Mouse (Mus musculus): ENCODE data around the gene Cdk13. TPM values are rescaled to one million over a fixed set of nuclear protein-coding genes. Genes with fewer than 3 reads are reported as not detected.

The Cdk13 gene
- 11.9 and 13.0 TPM in 2 replicates for polyA plus RNA-seq (2016; fragmentation: Nextera tagmentation; extraction: Ambion mirVana)

GRCm38 (mm10) chr13:17804909-17805613 lies at the start of gene Cdk13:
Gene Cdk13, minus strand, starts transcription at chr13:17805097.
- peak within 1 kb of the TSS; percentile 95 for H3K4me3 ChIP-seq
- peaks cover 24% of the 10 kb centered on the region for H3K4me1 ChIP-seq
- peaks cover 6% of the 10 kb centered on the region for H3K36me3 ChIP-seq (replicated peaks)
- under 1% methylated on average over 97 of the region's 110 CpGs for WGBS
- H3K9me3 ChIP-seq: no peaks in the 10 kb centered on the region
- DNase-seq (ENCODE audit: extremely low spot score, low spot score): peak; percentile 98
- peak within 1 kb of the TSS; percentile 92 for H3K27ac ChIP-seq
- no peaks in the 10 kb centered on the region for H3K27me3 ChIP-seq (ENCODE audit: poor library complexity, severe bottlenecking)

GRCm38 (mm10) chr13:17843336-17843735 lies 38.4 kb upstream of the Cdk13 start:
- 85% methylated on average over 2 of the region's 2 CpGs for WGBS
- no peak overlapping the region for H3K27ac ChIP-seq
- DNase-seq (ENCODE audit: extremely low spot score, low spot score): no peak

GRCm38 (mm10) chr13:17842756-17843155 lies 37.9 kb upstream of the Cdk13 start:
- Histone ChIP-seq H3K36me3 (replicated peaks) (no peaks in the 10 kb centered on the region), H3K27ac (no peak overlapping the region), H3K4me3 (no peak overlapping the region), H3K27me3 (ENCODE audit: poor library complexity, severe bottlenecking) (no peaks in the 10 kb centered on the region), H3K9me3 (no peaks in the 10 kb centered on the region), H3K4me1 (peaks cover 16% of the 10 kb centered on the region)
- WGBS: 44% methylated on average over 4 of the region's 4 CpGs
- no peak for DNase-seq (ENCODE audit: extremely low spot score, low spot score)

More at GRCm38 (mm10) chr13:17843336-17843735, 38.4 kb upstream of the Cdk13 start:
- Histone ChIP-seq H3K9me3 (no peaks in the 10 kb centered on the region), H3K36me3 (replicated peaks) (no peaks in the 10 kb centered on the region), H3K27me3 (ENCODE audit: poor library complexity, severe bottlenecking) (no peaks in the 10 kb centered on the region), H3K4me3 (no peak overlapping the region), H3K4me1 (peaks cover 16% of the 10 kb centered on the region)

DNA sequence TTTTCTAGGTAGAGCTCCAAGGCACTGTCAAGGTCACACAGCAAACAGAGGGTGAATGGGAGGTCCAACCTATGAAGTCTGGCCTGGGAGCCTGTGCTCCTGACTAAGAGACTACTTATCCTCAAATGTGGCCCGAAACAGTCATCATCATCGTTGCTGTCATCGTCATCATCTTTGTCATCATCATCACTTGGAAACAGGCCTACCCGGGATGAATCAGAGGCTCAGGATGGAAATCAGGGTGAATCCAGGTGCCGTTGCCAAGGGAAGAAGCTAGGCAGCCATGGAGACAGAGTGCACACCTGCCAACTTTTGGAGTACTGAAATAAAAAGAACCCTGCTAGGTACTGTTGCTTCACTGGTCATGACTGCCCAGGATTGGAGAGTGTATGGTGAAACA lies 34.2 kb upstream of the Cdk13 start:
- Histone ChIP-seq H3K27ac (no peak overlapping the region), H3K4me1 (peaks cover 16% of the 10 kb centered on the region), H3K9me3 (no peaks in the 10 kb centered on the region), H3K36me3 (replicated peaks) (no peaks in the 10 kb centered on the region), H3K27me3 (ENCODE audit: poor library complexity, severe bottlenecking) (no peaks in the 10 kb centered on the region), H3K4me3 (no peak overlapping the region)
- no peak for DNase-seq (ENCODE audit: extremely low spot score, low spot score)
- WGBS: 96% methylated on average over 5 of the region's 5 CpGs

DNA sequence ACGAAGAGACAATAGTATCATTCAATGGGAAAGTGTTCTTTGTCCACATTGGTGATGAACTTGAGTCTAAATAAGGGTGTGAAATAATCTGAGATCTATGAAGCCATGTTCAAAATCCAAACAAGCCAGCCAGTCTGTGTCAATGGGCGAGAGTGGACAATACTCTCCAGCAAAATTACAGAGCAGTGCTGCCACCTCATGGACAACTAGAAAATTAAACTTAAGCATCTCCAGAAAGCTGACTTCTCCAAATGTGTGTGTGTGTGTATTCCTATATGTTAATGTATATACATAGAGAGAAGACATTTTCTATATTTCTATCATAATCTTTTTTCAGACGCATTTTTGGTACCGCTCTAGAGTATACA lies 33.6 kb upstream of the Cdk13 start:
- H3K27ac ChIP-seq: no peak overlapping the region
- H3K36me3 ChIP-seq (replicated peaks): no peaks in the 10 kb centered on the region
- no peaks in the 10 kb centered on the region for H3K9me3 ChIP-seq
- peak; percentile 37 for DNase-seq (ENCODE audit: extremely low spot score, low spot score)
- 31% methylated on average over 4 of the region's 4 CpGs for WGBS
- no peaks in the 10 kb centered on the region for H3K27me3 ChIP-seq (ENCODE audit: poor library complexity, severe bottlenecking)
- no peak overlapping the region for H3K4me3 ChIP-seq
- peaks cover 9% of the 10 kb centered on the region for H3K4me1 ChIP-seq

DNA sequence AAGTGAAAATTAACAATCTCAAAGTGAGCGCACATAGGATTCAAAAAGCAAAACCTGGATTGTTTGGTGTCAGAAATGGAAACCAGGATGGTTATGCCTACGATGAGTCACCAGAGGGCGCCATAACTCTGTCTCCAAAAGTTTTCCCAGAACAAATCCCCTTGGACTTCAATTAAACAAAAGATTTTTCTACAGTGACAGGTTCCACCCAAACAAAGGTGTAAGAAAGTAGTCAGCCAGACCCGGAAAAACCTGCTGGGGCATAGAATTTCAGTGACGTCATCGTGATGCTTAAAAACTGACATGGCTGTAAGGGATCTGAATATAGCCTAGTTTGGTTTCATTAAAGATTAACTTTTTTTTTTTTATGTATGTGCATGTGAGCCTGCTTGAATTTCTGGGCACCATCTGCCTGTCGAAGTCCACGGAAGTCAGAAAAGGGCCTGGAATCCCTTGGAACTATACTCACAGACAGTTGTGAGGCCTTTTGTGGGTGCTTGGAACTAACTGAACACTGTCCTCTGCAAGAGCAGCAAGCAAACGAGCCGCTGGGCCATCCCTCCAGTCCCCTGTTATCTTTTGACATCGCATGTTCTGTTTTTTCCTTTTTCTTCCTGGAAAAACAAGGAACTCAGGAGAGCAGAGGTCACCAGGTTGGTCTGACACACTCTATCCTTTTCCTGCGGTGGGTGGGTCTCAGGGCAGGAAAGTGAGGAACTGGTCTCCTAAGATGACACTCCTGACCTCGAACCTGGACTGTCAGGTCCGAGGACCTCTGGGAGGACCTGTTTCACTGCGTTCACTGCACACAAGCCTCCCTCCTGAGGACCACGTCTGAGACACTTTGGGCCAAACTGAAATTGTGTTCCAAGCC lies 33.0 kb upstream of the Cdk13 start:
- peak; percentile 42 for DNase-seq (ENCODE audit: extremely low spot score, low spot score)
- Histone ChIP-seq H3K4me3 (no peak overlapping the region), H3K36me3 (replicated peaks) (no peaks in the 10 kb centered on the region), H3K4me1 (peaks cover 5% of the 10 kb centered on the region), H3K9me3 (no peaks in the 10 kb centered on the region), H3K27me3 (ENCODE audit: poor library complexity, severe bottlenecking) (no peaks in the 10 kb centered on the region), H3K27ac (no peak overlapping the region)
- WGBS: 47% methylated on average over 16 of the region's 16 CpGs

GRCm38 (mm10) chr13:17836808-17837207 lies 31.9 kb upstream of the Cdk13 start:
- Histone ChIP-seq H3K27ac (no peak overlapping the region), H3K27me3 (ENCODE audit: poor library complexity, severe bottlenecking) (no peaks in the 10 kb centered on the region), H3K4me1 (no peaks in the 10 kb centered on the region), H3K4me3 (no peak overlapping the region), H3K36me3 (replicated peaks) (no peaks in the 10 kb centered on the region), H3K9me3 (no peaks in the 10 kb centered on the region)
- DNase-seq (ENCODE audit: extremely low spot score, low spot score): no peak
- WGBS: 88% methylated on average over 7 of the region's 7 CpGs

GRCm38 (mm10) chr13:17832940-17833339 lies 28.0 kb upstream of the Cdk13 start:
- H3K27me3 ChIP-seq (ENCODE audit: poor library complexity, severe bottlenecking): no peaks in the 10 kb centered on the region
- H3K9me3 ChIP-seq: no peaks in the 10 kb centered on the region
- DNase-seq (ENCODE audit: extremely low spot score, low spot score): no peak
- H3K27ac ChIP-seq: no peak overlapping the region
- H3K4me3 ChIP-seq: no peak overlapping the region
- no peaks in the 10 kb centered on the region for H3K36me3 ChIP-seq (replicated peaks)
- 79% methylated on average over 3 of the region's 3 CpGs for WGBS
- no peaks in the 10 kb centered on the region for H3K4me1 ChIP-seq

- H3K4me1 ChIP-seq: no peaks in the 10 kb centered on the region
- 92% methylated on average over 2 of the region's 2 CpGs for WGBS
- no peak for DNase-seq (ENCODE audit: extremely low spot score, low spot score)
- no peaks in the 10 kb centered on the region for H3K9me3 ChIP-seq
- H3K27ac ChIP-seq: no peak overlapping the region
- no peaks in the 10 kb centered on the region for H3K36me3 ChIP-seq (replicated peaks)
- no peaks in the 10 kb centered on the region for H3K27me3 ChIP-seq (ENCODE audit: poor library complexity, severe bottlenecking)
- no peak overlapping the region for H3K4me3 ChIP-seq
Measured at GRCm38 (mm10) chr13:17817226-17817625, 12.3 kb upstream of the Cdk13 start.

DNA sequence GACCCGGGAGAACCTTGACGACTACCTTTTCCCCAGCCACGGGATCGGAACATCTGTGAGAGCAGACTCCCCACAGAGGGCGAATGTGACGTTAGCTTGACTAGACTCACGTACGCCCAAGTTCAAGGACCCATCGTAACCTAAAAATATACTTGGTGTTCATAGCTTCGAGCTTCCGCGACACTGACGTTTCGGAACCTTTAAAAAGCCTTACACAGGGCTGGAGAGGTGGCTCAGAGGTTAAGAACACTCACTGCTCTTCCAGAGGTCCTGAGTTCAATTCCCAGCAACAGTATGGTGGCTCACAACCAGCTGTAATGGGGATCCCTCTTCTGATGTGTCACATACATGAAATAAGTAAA lies 698 bp upstream of the Cdk13 start:
- Histone ChIP-seq H3K27me3 (ENCODE audit: poor library complexity, severe bottlenecking) (no peaks in the 10 kb centered on the region), H3K4me1 (peaks cover 24% of the 10 kb centered on the region), H3K4me3 (peak overlapping the region; percentile 95), H3K36me3 (replicated peaks) (peaks cover 2% of the 10 kb centered on the region), H3K27ac (peak overlapping the region; percentile 92), H3K9me3 (no peaks in the 10 kb centered on the region)
- no peak for DNase-seq (ENCODE audit: extremely low spot score, low spot score)
- WGBS: under 1% methylated on average over 14 of the region's 14 CpGs

DNA sequence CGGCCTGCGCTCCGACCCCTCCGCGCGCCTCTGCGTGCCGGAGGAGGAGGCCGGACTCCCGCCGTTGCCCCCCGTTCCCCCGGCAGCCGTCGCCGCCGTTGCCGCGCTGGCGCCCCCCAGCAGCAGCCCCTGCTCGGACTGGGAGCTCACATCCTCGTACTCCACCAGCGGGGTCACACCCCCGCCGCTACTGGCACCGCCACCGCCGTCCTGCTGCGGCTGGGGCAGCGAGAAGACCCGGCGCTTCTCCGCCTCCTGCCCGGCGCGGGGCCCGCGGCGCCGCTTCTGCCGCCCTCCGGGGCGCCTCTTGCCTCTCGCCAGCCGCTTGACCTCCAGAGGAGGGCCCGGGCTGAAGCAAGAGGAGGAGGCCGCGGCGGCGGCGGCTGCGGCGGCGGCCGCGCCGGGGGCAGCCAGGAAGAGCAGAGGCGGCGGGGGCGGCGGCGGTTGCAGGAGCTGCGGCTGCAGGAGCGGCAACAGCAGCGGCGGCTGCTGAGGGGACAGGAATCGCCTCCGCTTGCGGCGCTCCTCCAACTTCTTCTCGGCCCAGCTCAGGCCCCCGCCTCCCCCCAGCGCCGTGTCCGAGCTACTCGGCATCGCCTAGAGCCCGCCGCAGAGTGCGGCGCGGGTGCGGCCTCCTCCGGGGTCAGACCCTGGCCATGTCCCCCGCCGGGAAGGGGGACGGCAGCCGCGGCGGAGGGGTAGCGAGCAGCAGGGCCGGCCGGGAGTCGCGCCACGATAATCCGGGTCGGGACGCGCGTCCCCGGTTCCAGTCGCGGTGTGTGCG lies 647 bp downstream of the Cdk13 start:
- Histone ChIP-seq H3K27me3 (ENCODE audit: poor library complexity, severe bottlenecking) (no peaks in the 10 kb centered on the region), H3K36me3 (replicated peaks) (peaks cover 11% of the 10 kb centered on the region), H3K9me3 (no peaks in the 10 kb centered on the region), H3K4me3 (peak overlapping the region; percentile 95), H3K4me1 (peaks cover 24% of the 10 kb centered on the region), H3K27ac (peak overlapping the region; percentile 92)
- peak; percentile 53 for DNase-seq (ENCODE audit: extremely low spot score, low spot score)
- WGBS: under 1% methylated on average over 95 of the region's 105 CpGs

- H3K4me3 ChIP-seq: peak overlapping the region; percentile 95
- peaks cover 24% of the 10 kb centered on the region for H3K4me1 ChIP-seq
- H3K27ac ChIP-seq: peak overlapping the region; percentile 92
- under 1% methylated on average over 85 of the region's 85 CpGs for WGBS
- H3K36me3 ChIP-seq (replicated peaks): peaks cover 13% of the 10 kb centered on the region
- peak; percentile 70 for DNase-seq (ENCODE audit: extremely low spot score, low spot score)
- no peaks in the 10 kb centered on the region for H3K9me3 ChIP-seq
- H3K27me3 ChIP-seq (ENCODE audit: poor library complexity, severe bottlenecking): no peaks in the 10 kb centered on the region
Measured at GRCm38 (mm10) chr13:17803331-17804057, 1.4 kb downstream of the Cdk13 start.
